Mouse (Mus musculus) left cerebral cortex, adult 11 months (tissue): ENCODE measurements at regions not wholly inside any gene's neighbourhood (a gene's known extent, or its start where the extent isn't known, plus 50 kb on each side); places are given as distances from the start of the nearest gene placed in this dataset.
A peak's percentile ranks its signal among the peaks of the same experiment; 100 is the strongest.

ENCODE experiments used
- DNase-seq: peaks from one replicate; pipeline ENCODE4 v3.0.0; 2022; ENCODE audit warnings: low spot score

DNA sequence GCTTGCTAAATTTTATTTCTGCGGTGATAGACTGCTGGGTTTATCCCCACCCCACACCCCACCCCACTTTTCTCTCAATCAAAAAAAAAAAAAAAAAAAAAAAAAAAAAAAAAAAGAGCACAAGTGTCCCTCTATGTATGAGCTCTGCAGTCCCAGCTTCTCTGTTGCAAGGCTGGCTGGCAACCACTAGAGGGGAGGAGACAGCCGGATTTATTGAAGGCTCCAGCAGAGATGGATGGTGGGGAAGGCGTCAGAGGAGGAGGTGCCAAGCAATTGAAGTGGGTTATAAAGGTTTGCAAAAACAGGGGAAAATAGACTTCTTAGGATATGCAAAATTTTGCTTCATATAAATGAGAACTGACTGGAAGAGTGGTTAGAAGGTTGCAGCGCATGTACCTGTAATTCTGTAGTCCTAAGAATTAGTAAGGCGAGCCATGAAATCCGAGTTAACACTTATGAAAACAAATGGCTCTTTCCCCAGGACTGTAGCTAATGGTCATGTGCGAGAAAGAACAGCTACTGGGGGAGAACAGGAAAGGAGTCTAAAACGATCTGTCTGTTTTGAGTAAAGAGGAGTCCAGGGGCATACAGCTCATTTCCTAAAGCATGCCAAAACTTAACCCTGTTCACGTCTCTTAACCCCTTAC lies 885.1 kb upstream of the Pou3f3 start:
- peak; percentile 57 for DNase-seq

DNA sequence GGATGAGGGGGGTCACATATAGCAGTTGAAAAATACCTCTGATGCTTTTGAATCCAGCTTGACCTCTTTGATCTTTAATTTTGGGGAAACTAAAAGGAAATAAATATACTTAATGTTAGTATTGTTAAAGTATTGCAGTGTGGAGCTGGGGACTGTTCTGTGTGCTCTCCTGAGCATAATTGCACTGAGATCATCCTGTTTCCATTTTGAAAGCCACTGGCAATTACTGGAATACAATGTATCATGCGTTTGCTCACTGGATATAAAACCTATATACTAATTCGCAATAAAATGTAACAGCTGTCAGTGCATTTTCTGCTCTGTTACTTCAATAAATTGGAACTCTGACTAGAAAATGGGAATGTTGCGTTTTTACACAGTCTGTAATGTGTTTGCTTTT lies 884.4 kb upstream of the Pou3f3 start:
- no peak for DNase-seq

DNA sequence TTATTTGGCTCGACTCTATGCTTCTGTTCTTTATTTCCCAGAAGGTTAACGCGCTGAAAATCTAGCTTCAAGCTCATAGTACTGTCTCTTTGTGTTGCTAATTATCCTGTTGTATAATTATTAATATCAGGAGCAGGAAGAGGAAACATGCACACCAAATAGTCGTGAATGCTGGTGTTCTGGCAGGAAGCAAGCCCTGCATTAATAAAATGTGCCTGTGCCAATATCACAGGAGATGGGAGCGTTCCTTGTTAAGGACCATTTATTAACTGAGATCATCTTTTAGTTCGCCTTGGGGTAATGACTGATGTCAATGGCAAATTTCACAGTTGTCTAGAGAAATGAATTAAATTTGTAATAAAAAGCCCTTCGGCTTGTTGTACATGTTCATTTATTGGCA lies 883.5 kb upstream of the Pou3f3 start:
- DNase-seq = no peak

DNA sequence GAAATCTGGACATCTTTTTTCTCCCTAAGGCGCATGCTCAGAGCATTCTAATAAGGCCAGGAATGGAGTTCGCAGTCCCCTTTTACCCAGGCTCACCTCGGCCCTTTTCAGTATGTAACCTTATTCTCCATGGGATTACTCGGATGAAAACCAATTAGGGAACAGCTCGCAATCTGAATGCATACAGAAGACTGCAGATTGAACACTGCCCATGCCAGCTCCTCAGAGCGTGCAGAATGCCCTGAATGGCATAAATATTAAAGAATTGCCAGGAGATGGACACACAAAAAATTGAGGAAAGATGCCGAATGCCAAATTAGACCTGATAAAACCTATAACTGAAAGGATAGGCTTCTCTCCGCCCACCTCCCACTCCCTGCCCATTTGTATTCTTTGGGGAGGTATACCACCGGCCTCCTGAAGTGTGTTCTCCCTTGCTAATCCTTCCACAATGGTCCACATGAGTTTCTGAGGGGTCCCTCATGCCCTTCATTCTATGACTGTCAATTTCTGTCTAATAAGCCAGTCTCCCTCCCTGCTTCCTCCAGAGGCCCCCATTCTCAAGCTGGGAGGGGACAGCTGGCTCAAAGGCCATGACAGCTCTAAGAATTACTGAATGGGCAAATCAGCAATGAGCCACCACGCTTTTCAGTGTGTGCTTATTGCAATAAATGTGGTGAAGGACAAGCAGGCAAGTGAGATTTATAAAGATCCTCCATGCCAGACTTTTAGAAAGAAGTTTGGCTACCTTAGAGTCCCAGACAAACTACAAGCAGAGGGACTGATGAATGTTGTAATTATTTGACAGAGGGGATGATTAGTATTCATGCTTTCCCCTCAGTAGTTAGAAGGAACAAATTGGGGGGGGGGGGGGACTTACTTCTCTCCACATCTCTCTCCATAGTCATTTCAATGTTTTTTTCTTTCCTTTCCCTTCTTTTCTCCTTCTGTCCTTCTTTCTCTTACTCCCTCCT lies 881.2 kb upstream of the Pou3f3 start:
- no peak for DNase-seq

DNA sequence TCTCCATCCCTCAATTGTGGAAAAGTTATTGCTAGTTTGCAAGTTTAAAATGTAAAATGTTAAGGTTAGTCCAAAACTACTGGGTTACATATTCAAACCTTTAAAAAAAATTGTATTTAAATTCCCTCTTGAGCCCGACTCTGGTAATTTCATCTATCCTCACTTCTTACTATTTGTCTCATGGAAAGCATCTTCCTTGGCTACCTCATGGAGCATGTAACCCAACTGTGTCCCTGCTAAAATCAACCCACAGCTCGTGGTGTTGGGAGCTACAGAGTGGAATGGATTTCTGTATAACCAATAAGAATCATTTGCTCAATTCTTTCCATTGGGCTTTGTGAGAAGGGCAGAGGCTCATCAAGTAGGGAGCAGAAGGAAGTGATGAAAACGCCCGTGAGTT lies 880.5 kb upstream of the Pou3f3 start:
- DNase-seq = no peak

DNA sequence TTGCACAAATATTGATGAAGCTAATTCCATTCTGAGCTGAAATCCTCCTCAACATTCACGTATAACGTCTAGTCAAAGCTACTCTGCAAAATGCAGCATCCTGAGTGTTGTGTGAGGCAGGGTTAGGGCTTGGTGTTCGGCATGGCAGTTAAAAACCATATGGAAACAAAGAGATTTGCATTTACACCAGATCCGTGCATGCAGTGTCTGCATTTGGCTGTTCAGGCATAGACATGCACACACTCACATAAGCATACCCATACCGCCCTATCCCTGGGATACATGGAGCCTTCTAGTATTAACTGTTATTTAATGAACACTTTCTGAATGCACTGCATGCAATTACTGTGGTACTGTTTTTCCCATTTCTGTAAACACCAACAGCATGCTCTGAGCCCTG lies 872.8 kb upstream of the Pou3f3 start:
- DNase-seq = no peak

DNA sequence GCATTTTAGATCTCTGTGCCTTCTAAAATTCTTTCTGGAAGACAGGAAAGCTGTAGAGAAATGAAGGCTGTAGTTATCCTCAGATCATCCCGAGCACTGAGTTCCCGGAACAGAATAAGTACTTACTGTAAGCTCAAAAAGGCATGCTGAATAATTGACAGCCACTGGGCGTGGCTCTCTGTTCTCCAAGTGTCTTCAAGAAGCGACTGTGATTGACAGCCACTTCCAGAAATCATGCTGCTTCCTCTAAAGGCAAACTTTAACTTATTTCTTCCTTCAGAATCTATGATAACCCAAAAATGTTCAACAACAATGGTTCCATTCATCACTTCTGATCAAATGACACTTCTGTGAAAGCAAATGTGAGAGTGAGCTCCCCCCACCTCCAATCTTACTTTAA lies 870.3 kb upstream of the Pou3f3 start:
- no peak for DNase-seq

DNA sequence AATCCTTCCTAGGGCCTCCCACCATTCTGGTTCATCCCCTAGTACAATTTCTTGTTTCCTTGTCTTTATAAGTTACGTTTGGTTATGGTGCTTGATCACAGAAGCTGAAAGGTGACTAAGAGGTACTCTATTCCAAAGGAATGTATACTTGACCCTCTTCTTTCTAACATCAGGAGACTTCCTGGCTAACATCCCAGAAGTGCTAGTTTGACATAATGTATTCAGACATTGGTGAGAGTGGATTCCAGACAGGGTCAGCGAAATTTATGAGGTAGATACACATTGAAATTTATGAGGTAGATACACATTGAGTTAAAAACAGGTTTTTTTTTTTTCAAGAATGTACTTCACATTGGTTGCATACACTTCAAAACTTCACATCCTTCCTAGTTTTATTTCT lies 863.9 kb upstream of the Pou3f3 start:
- DNase-seq = no peak
